Mouse (Mus musculus) brain, embryonic 14.5 days (tissue): ENCODE measurements around the gene Fcho1.

Experiments
- CTCF ChIP-seq: fragments of 200-500 bp; IDR thresholded peaks from 2 replicates; pipeline ENCODE4 v1.5.1; 2012; ENCODE audit warnings: inconsistent platforms, mild to moderate bottlenecking, moderate library complexity, borderline replicate concordance; ENCODE audit not compliant: insufficient read depth, insufficient read length; ENCODE audit errors: extremely low read depth
- POLR2A ChIP-seq: fragments of 200-500 bp; IDR thresholded peaks from 2 replicates; pipeline ENCODE4 v1.6.1; 2012; ENCODE audit warnings: mild to moderate bottlenecking, inconsistent platforms, borderline replicate concordance; ENCODE audit not compliant: poor library complexity, insufficient read depth, insufficient read length, severe bottlenecking; ENCODE audit errors: extremely low read depth

GRCm38 (mm10) chr8:71719928-71720457 lies 5.5 kb downstream of the Fcho1 start:
- no peak for TF ChIP-seq POLR2A
- no peak for TF ChIP-seq CTCF
